Mouse (Mus musculus) intestine, embryonic 16.5 days (tissue): ENCODE data around the gene Ms4a18. TPM values are rescaled to one million over a fixed set of nuclear protein-coding genes. Genes with fewer than 3 reads are reported as not detected.

ENCODE experiments used
- ATAC-seq: fragments of 200-750 bp; cut with Nextera tagmentation; 2 replicates; pipeline ENCODE4 v1.8.0; 2017; ENCODE audit warnings: moderate TSS enrichment, moderate library complexity
- H3K27ac ChIP-seq: fragments of 300-500 bp; sonication (generic); 2 replicates; pipeline ENCODE4 v1.5.1; 2014; ENCODE audit warnings: mild to moderate bottlenecking, low read length
- H3K27me3 ChIP-seq: fragments of 300-500 bp; sonication (generic); replicated peaks from 2 replicates; pipeline ENCODE4 v1.6.1; 2014; ENCODE audit warnings: low read length, control low read depth, mixed read lengths; ENCODE audit not compliant: control insufficient read depth, insufficient read depth
- H3K36me3 ChIP-seq: fragments of 300-500 bp; sonication (generic); 2 replicates; pipeline ENCODE4 v1.6.1; 2014; ENCODE audit warnings: low read length, control low read depth; ENCODE audit not compliant: control insufficient read depth, insufficient read depth
- H3K4me1 ChIP-seq: fragments of 300-500 bp; sonication (generic); 2 replicates; pipeline ENCODE4 v1.6.1; 2014; ENCODE audit warnings: low read length, control low read depth, mixed read lengths; ENCODE audit not compliant: control insufficient read depth, insufficient read depth
- H3K4me2 ChIP-seq: fragments of 300-500 bp; sonication (generic); 2 replicates; pipeline ENCODE4 v1.6.1; 2014; ENCODE audit warnings: low read depth, low read length, control low read depth
- H3K4me3 ChIP-seq: fragments of 300-500 bp; sonication (generic); 2 replicates; pipeline ENCODE4 v1.5.1; 2014; ENCODE audit warnings: mild to moderate bottlenecking, low read length
- H3K9ac ChIP-seq: fragments of 300-500 bp; sonication (generic); 2 replicates; pipeline ENCODE4 v1.6.1; 2014; ENCODE audit warnings: low read depth, low read length
- H3K9me3 ChIP-seq: fragments of 300-500 bp; sonication (generic); 2 replicates; pipeline ENCODE4 v1.6.1; 2016; ENCODE audit warnings: low read length, control low read depth; ENCODE audit not compliant: control insufficient read depth
- WGBS: fragments of 180-500 bp; shearing (Covaris S2); extraction: QIAGEN DNeasy Blood & Tissue Kit; methylation state at CpG from one replicate; pipeline ENCODE4 v1.1.7; 2014; 5-methylcytosine and 5-hydroxymethylcytosine counted together
- polyA plus RNA-seq: library from polyadenylated mRNA; unstranded; fragments of >200 nt; fragmentation: Nextera tagmentation; extraction: Ambion mirVana; gene quantifications from 2 replicates; pipeline ENCODE4 v1.2.1, GENCODE M21; 2015

Gene Ms4a18
- polyA plus RNA-seq, 1 experiment from 2014 or later: 41.9 TPM

- H3K27ac ChIP-seq: no peak within 1 kb of the TSS
- no peaks in the 10 kb centered on the region for H3K9me3 ChIP-seq
- no peaks in the 10 kb centered on the region for H3K27me3 ChIP-seq
- no peaks in the 10 kb centered on the region for H3K36me3 ChIP-seq
- ATAC-seq: no peak
- H3K4me2 ChIP-seq: no peak within 1 kb of the TSS
- H3K4me3 ChIP-seq: no peak within 1 kb of the TSS
- H3K4me1 ChIP-seq: peaks cover 3% of the 10 kb centered on the region; the same call in 1 of the 2 replicates
- WGBS: 87% methylated on average over 7 of the region's 7 CpGs
- no peak within 1 kb of the TSS for H3K9ac ChIP-seq
These were observed 24.7 kb downstream of the Ms4a18 start, which contains the start of gene Ms4a15 for GRCm38 (mm10) chr19:10993150-10993549. Gene Ms4a15, minus strand, starts transcription at chr19:10993250.

- H3K27ac ChIP-seq: no peak overlapping the region
- H3K27me3 ChIP-seq: no peaks in the 10 kb centered on the region
- no peak overlapping the region for H3K4me2 ChIP-seq
- no peak overlapping the region for H3K9ac ChIP-seq
- H3K4me3 ChIP-seq: no peak overlapping the region
- no peak for ATAC-seq
- H3K4me1 ChIP-seq: peaks cover 3% of the 10 kb centered on the region; the same call in 1 of the 2 replicates
- H3K36me3 ChIP-seq: no peaks in the 10 kb centered on the region
- H3K9me3 ChIP-seq: no peaks in the 10 kb centered on the region
These were observed 25.9 kb downstream of the Ms4a18 start for GRCm38 (mm10) chr19:10991911-10992310.

- H3K9me3 ChIP-seq: no peaks in the 10 kb centered on the region
- peaks cover 3% of the 10 kb centered on the region; the same call in 1 of the 2 replicates for H3K4me1 ChIP-seq
- H3K27ac ChIP-seq: no peak overlapping the region
- H3K27me3 ChIP-seq: no peaks in the 10 kb centered on the region
- no peak overlapping the region for H3K4me3 ChIP-seq
- H3K4me2 ChIP-seq: no peak overlapping the region
- ATAC-seq: no peak
- WGBS: 30% methylated on average over 1 of the region's 1 CpGs
- no peak overlapping the region for H3K9ac ChIP-seq
- H3K36me3 ChIP-seq: no peaks in the 10 kb centered on the region
These were observed 27.1 kb downstream of the Ms4a18 start for GRCm38 (mm10) chr19:10990751-10991150.

GRCm38 (mm10) chr19:10988563-10988962 is 29.3 kb downstream of the Ms4a18 start:
- H3K4me1 ChIP-seq: peaks cover 3% of the 10 kb centered on the region; the same call in 1 of the 2 replicates
- H3K9me3 ChIP-seq: no peaks in the 10 kb centered on the region
- H3K4me2 ChIP-seq: no peak overlapping the region
- ATAC-seq: peak; percentile 70
- H3K36me3 ChIP-seq: no peaks in the 10 kb centered on the region
- H3K27ac ChIP-seq: no peak overlapping the region
- H3K4me3 ChIP-seq: no peak overlapping the region
- WGBS: 85% methylated on average over 1 of the region's 1 CpGs
- no peaks in the 10 kb centered on the region for H3K27me3 ChIP-seq
- H3K9ac ChIP-seq: no peak overlapping the region

- no peak overlapping the region for H3K27ac ChIP-seq
These were observed 31.9 kb downstream of the Ms4a18 start for GRCm38 (mm10) chr19:10985889-10986288.

GRCm38 (mm10) chr19:10984551-10984950 is 33.3 kb downstream of the Ms4a18 start:
- WGBS: 76% methylated on average over 13 of the region's 13 CpGs
- Histone ChIP-seq H3K4me2 (no peak overlapping the region), H3K4me1 (peaks cover 3% of the 10 kb centered on the region; the same call in 1 of the 2 replicates), H3K4me3 (no peak overlapping the region), H3K9me3 (no peaks in the 10 kb centered on the region), H3K9ac (no peak overlapping the region), H3K27me3 (no peaks in the 10 kb centered on the region), H3K27ac (no peak overlapping the region), H3K36me3 (no peaks in the 10 kb centered on the region)
- ATAC-seq: no peak

More at GRCm38 (mm10) chr19:10985889-10986288, 31.9 kb downstream of the Ms4a18 start:
- no peak for ATAC-seq
- Histone ChIP-seq H3K4me2 (no peak overlapping the region), H3K4me1 (peaks cover 3% of the 10 kb centered on the region; the same call in 1 of the 2 replicates), H3K9me3 (no peaks in the 10 kb centered on the region), H3K27me3 (no peaks in the 10 kb centered on the region), H3K9ac (no peak overlapping the region), H3K36me3 (no peaks in the 10 kb centered on the region), H3K4me3 (no peak overlapping the region)
- 94% methylated on average over 4 of the region's 4 CpGs for WGBS

GRCm38 (mm10) chr19:10983146-10983545 is 34.7 kb downstream of the Ms4a18 start:
- Histone ChIP-seq H3K27ac (no peak overlapping the region), H3K9ac (no peak overlapping the region), H3K9me3 (no peaks in the 10 kb centered on the region), H3K4me1 (peaks cover 4% of the 10 kb centered on the region; the same call in 1 of the 2 replicates), H3K4me2 (peak overlapping the region; percentile 39), H3K4me3 (0 out of 2 replicates have a peak overlapping the region, but pooled peaks have one; percentile 13), H3K36me3 (no peaks in the 10 kb centered on the region), H3K27me3 (no peaks in the 10 kb centered on the region)
- peak; percentile 47; the same call in 1 of the 2 replicates for ATAC-seq
- WGBS: 21% methylated on average over 14 of the region's 14 CpGs

DNA sequence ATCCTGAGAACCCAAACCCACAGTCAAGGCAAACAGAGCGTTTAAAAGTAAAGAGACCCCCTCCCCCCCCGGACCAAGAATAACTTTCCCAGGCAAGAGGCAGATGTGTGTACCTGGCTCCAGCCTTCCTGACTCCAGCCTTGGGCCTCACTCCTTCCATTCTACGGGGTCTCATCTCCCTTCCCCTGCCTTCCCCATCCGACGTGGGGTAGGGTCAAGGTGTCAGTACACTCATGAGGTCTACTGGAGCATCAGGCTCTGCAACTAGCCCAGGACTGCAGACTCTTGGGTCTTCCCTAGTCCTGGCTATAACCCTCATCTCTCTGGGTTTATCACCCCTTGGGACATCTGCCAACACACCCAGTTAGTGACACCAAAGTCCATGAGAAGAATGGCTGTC is 37.6 kb downstream of the Ms4a18 start:
- ATAC-seq: peak; percentile 7; the same call in 1 of the 2 replicates
- WGBS: 87% methylated on average over 5 of the region's 5 CpGs
- Histone ChIP-seq H3K4me2 (no peak overlapping the region), H3K27ac (no peak overlapping the region), H3K27me3 (no peaks in the 10 kb centered on the region), H3K4me3 (no peak overlapping the region), H3K36me3 (no peaks in the 10 kb centered on the region), H3K4me1 (peaks cover 10% of the 10 kb centered on the region; the same call in 1 of the 2 replicates), H3K9ac (no peak overlapping the region), H3K9me3 (no peaks in the 10 kb centered on the region)

DNA sequence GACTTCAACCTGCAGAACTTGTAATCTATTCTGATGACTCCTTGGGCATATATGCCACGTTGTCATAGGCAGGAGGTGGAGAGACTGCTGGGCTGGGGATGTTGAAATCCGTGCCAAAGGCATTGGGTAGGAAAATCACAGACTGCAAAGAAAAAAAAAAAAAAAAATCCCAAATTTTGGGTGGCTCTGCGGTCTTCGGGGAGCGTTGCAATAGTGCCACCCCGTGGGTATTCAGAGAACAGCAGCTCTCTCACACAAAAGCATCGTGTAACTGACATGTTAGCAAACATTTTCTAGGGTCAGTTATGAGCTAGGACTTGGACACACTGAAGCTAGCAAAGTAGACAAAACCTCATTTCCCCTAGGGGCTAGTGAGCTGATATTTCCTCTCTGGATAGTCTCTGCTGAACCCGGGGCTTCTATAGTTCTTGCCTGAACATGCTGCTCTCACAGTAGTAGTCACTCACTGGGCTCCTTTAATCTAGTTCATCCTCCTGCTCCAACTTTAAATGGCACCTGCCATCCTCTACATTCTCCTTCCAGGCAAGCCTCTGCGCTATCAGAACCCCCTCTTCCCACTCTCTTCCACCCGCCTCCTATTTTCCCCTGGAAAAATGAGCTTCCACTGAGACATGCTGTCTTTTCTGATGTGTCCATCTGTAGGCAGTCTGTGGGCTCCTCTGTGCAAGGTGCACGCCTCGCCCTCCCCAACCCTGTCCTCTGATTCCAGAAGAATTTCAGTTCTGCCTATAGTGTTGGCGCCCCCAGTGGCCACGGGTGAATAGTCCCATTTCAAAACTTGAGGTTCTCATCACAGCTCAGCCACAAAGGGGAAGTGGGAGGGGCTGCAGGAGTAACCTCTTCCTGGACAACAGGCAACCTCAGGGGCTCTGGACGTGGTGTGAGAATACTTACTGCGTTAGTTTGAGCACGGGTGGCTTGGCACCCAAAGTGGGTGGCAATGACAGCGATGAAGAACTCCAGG is 38.4 kb downstream of the Ms4a18 start:
- Histone ChIP-seq H3K4me1 (peaks cover 16% of the 10 kb centered on the region), H3K27ac (no peak overlapping the region), H3K27me3 (no peaks in the 10 kb centered on the region), H3K9ac (no peak overlapping the region; the same call in 1 of the 2 replicates), H3K4me2 (peak overlapping the region; percentile 29), H3K36me3 (no peaks in the 10 kb centered on the region), H3K9me3 (no peaks in the 10 kb centered on the region), H3K4me3 (no peak overlapping the region)
- ATAC-seq: peak; percentile 30
- 14% methylated on average over 18 of the region's 18 CpGs for WGBS
